Mouse (Mus musculus) heart, embryonic 13.5 days (tissue): ENCODE results near the gene Pus7l. TPM values are rescaled to one million over a fixed set of nuclear protein-coding genes. Genes with fewer than 3 reads are reported as not detected.

Experiments
- ATAC-seq: fragments of 200-750 bp; cut with Nextera tagmentation; 2 replicates; pipeline ENCODE4 v1.8.0; 2017; ENCODE audit warnings: moderate TSS enrichment; ENCODE audit not compliant: insufficient number of reproducible peaks, low FRiP score, low TSS enrichment; ENCODE audit errors: extremely low read depth
- H3K27ac ChIP-seq: fragments of 300-500 bp; sonication (generic); replicated peaks from 2 replicates; pipeline ENCODE4 v1.5.1; 2015; ENCODE audit warnings: moderate library complexity, mild to moderate bottlenecking, inconsistent platforms
- H3K27me3 ChIP-seq: fragments of 300-500 bp; sonication (generic); replicated peaks from 2 replicates; pipeline ENCODE4 v1.6.1; 2015; ENCODE audit warnings: mild to moderate bottlenecking, inconsistent platforms
- H3K36me3 ChIP-seq: fragments of 300-500 bp; sonication (generic); 2 replicates; pipeline ENCODE4 v1.6.1; 2015; ENCODE audit warnings: mild to moderate bottlenecking, inconsistent platforms
- H3K4me1 ChIP-seq: fragments of 300-500 bp; sonication (generic); 2 replicates; pipeline ENCODE4 v1.6.1; 2015; ENCODE audit warnings: inconsistent platforms
- H3K4me2 ChIP-seq: fragments of 300-500 bp; sonication (generic); 2 replicates; pipeline ENCODE4 v1.6.1; 2015; ENCODE audit warnings: inconsistent platforms, mild to moderate bottlenecking, moderate library complexity
- H3K4me3 ChIP-seq: fragments of 300-500 bp; sonication (generic); 2 replicates; pipeline ENCODE4 v1.5.1; 2015; ENCODE audit warnings: moderate library complexity, mild to moderate bottlenecking, inconsistent platforms
- H3K9ac ChIP-seq: fragments of 300-500 bp; sonication (generic); 2 replicates; pipeline ENCODE4 v1.6.1; 2015; ENCODE audit warnings: inconsistent platforms, mild to moderate bottlenecking, moderate library complexity
- H3K9me3 ChIP-seq: fragments of 300-500 bp; sonication (generic); 2 replicates; pipeline ENCODE4 v1.6.1; 2016; ENCODE audit warnings: inconsistent platforms
- WGBS: fragments of 180-500 bp; shearing (Covaris S2); methylation state at CpG from one replicate; pipeline ENCODE4 v1.1.7; 2015; ENCODE audit warnings: mixed read lengths; 5-methylcytosine and 5-hydroxymethylcytosine counted together
- polyA plus RNA-seq: library from polyadenylated mRNA; unstranded; fragments of >200 nt; fragmentation: Nextera tagmentation; extraction: Ambion mirVana; gene quantifications from 2 replicates; pipeline ENCODE4 v1.2.1, GENCODE M21; 2015

The Pus7l gene
- polyA plus RNA-seq, 1 experiment from 2014 or later: 4.6 TPM

- no peaks in the 10 kb centered on the region for H3K27me3 ChIP-seq
- H3K4me1 ChIP-seq: no peaks in the 10 kb centered on the region
Measured at GRCm38 (mm10) chr15:94571501-94571900, 28.2 kb upstream of the Pus7l start.

GRCm38 (mm10) chr15:94568496-94569182 is 25.3 kb upstream of the Pus7l start:
- Histone ChIP-seq H3K9me3 (no peaks in the 10 kb centered on the region), H3K4me3 (no peak overlapping the region), H3K27me3 (no peaks in the 10 kb centered on the region), H3K27ac (no peak overlapping the region), H3K4me1 (no peaks in the 10 kb centered on the region), H3K9ac (no peak overlapping the region), H3K4me2 (no peak overlapping the region), H3K36me3 (peaks cover 2% of the 10 kb centered on the region; the same call in 1 of the 2 replicates)
- no peak for ATAC-seq
- WGBS: 78% methylated on average over 10 of the region's 10 CpGs

More at GRCm38 (mm10) chr15:94571501-94571900, 28.2 kb upstream of the Pus7l start:
- no peaks in the 10 kb centered on the region for H3K36me3 ChIP-seq
- 82% methylated on average over 4 of the region's 4 CpGs for WGBS
- no peak for ATAC-seq
- H3K4me2 ChIP-seq: no peak overlapping the region
- H3K4me3 ChIP-seq: no peak overlapping the region
- H3K27ac ChIP-seq: no peak overlapping the region
- no peak overlapping the region for H3K9ac ChIP-seq
- no peaks in the 10 kb centered on the region for H3K9me3 ChIP-seq

- Histone ChIP-seq H3K4me3 (no peak overlapping the region), H3K9ac (no peak overlapping the region), H3K27me3 (no peaks in the 10 kb centered on the region), H3K9me3 (no peaks in the 10 kb centered on the region), H3K27ac (no peak overlapping the region), H3K4me1 (no peaks in the 10 kb centered on the region), H3K4me2 (no peak overlapping the region), H3K36me3 (peaks cover 7% of the 10 kb centered on the region; the same call in 1 of the 2 replicates)
- no peak for ATAC-seq
- WGBS: 77% methylated on average over 9 of the region's 9 CpGs
Measured at GRCm38 (mm10) chr15:94565854-94566253, 22.5 kb upstream of the Pus7l start.

- Histone ChIP-seq H3K4me3 (no peak overlapping the region), H3K4me1 (no peaks in the 10 kb centered on the region), H3K9ac (no peak overlapping the region), H3K4me2 (no peak overlapping the region), H3K27ac (no peak overlapping the region), H3K9me3 (no peaks in the 10 kb centered on the region), H3K36me3 (peaks cover 7% of the 10 kb centered on the region; the same call in 1 of the 2 replicates), H3K27me3 (no peaks in the 10 kb centered on the region)
- ATAC-seq: no peak
- 64% methylated on average over 2 of the region's 2 CpGs for WGBS
Measured at GRCm38 (mm10) chr15:94564909-94565308, 21.6 kb upstream of the Pus7l start.

- WGBS: 66% methylated on average over 17 of the region's 17 CpGs
- Histone ChIP-seq H3K27ac (no peak overlapping the region), H3K4me3 (no peak overlapping the region), H3K36me3 (peaks cover 7% of the 10 kb centered on the region; the same call in 1 of the 2 replicates), H3K27me3 (no peaks in the 10 kb centered on the region), H3K9me3 (no peaks in the 10 kb centered on the region), H3K4me2 (no peak overlapping the region), H3K4me1 (no peaks in the 10 kb centered on the region), H3K9ac (no peak overlapping the region; the same call in 1 of the 2 replicates)
- ATAC-seq: no peak
Measured at GRCm38 (mm10) chr15:94558895-94559656, 15.7 kb upstream of the Pus7l start.

- Histone ChIP-seq H3K4me3 (no peak overlapping the region), H3K36me3 (peaks cover 12% of the 10 kb centered on the region), H3K27me3 (no peaks in the 10 kb centered on the region), H3K27ac (no peak overlapping the region), H3K4me2 (no peak overlapping the region), H3K9me3 (no peaks in the 10 kb centered on the region), H3K9ac (no peak overlapping the region), H3K4me1 (no peaks in the 10 kb centered on the region)
- WGBS: 18% methylated on average over 7 of the region's 7 CpGs
- ATAC-seq: no peak
Measured at GRCm38 (mm10) chr15:94557442-94557841, 14.1 kb upstream of the Pus7l start.

- ATAC-seq: no peak
- H3K4me3 ChIP-seq: no peak overlapping the region
- no peaks in the 10 kb centered on the region for H3K4me1 ChIP-seq
- peaks cover 33% of the 10 kb centered on the region for H3K36me3 ChIP-seq
- no peaks in the 10 kb centered on the region for H3K27me3 ChIP-seq
- peaks cover 7% of the 10 kb centered on the region for H3K9me3 ChIP-seq
- no peak overlapping the region for H3K27ac ChIP-seq
- H3K4me2 ChIP-seq: no peak overlapping the region
- no peak overlapping the region for H3K9ac ChIP-seq
- WGBS: 88% methylated on average over 9 of the region's 9 CpGs
Measured at GRCm38 (mm10) chr15:94553536-94553935, 10.2 kb upstream of the Pus7l start.

- no peak overlapping the region for H3K4me3 ChIP-seq
- H3K4me2 ChIP-seq: no peak overlapping the region
- no peak for ATAC-seq
- H3K36me3 ChIP-seq: peaks cover 11% of the 10 kb centered on the region
- H3K4me1 ChIP-seq: peaks cover 6% of the 10 kb centered on the region
- WGBS: 85% methylated on average over 4 of the region's 4 CpGs
- H3K27me3 ChIP-seq: no peaks in the 10 kb centered on the region
- H3K9me3 ChIP-seq: peaks cover 2% of the 10 kb centered on the region; the same call in 1 of the 2 replicates
- no peak overlapping the region for H3K9ac ChIP-seq
- H3K27ac ChIP-seq: no peak overlapping the region
Measured at GRCm38 (mm10) chr15:94544844-94545243, 1.5 kb upstream of the Pus7l start.

GRCm38 (mm10) chr15:94544052-94544636 is 797 bp upstream of the Pus7l start:
- no peaks in the 10 kb centered on the region for H3K27me3 ChIP-seq
- H3K4me2 ChIP-seq: peak overlapping the region; percentile 86
- peaks cover 6% of the 10 kb centered on the region for H3K4me1 ChIP-seq
- H3K4me3 ChIP-seq: peak overlapping the region; percentile 92
- peak overlapping the region; percentile 74 for H3K27ac ChIP-seq
- H3K36me3 ChIP-seq: 0 out of 2 replicates have a peak, but pooled peaks cover 4% of the 10 kb centered on the region
- H3K9ac ChIP-seq: peak overlapping the region; percentile 88
- no peak for ATAC-seq
- 43% methylated on average over 9 of the region's 9 CpGs for WGBS
- H3K9me3 ChIP-seq: no peaks in the 10 kb centered on the region

GRCm38 (mm10) chr15:94542567-94543408 is 559 bp downstream of the Pus7l start:
- H3K4me2 ChIP-seq: peak overlapping the region; percentile 86
- peaks cover 6% of the 10 kb centered on the region for H3K4me1 ChIP-seq
- H3K4me3 ChIP-seq: peak overlapping the region; percentile 92
- WGBS: 8% methylated on average over 22 of the region's 22 CpGs
- no peaks in the 10 kb centered on the region for H3K27me3 ChIP-seq
- peak; percentile 2; the same call in 1 of the 2 replicates for ATAC-seq
- H3K36me3 ChIP-seq: peaks cover 6% of the 10 kb centered on the region; the same call in 1 of the 2 replicates
- no peaks in the 10 kb centered on the region for H3K9me3 ChIP-seq
- H3K9ac ChIP-seq: peak overlapping the region; percentile 88
- H3K27ac ChIP-seq: peak overlapping the region; percentile 68; the same call in 1 of the 2 replicates
